Mouse (Mus musculus) brown adipose tissue, adult 24 weeks (tissue): ENCODE results near the gene Strbp. TPM values are rescaled to one million over a fixed set of nuclear protein-coding genes. Genes with fewer than 3 reads are reported as not detected.

Experiments
- H3K27ac ChIP-seq: fragments of 200-500 bp; replicated peaks from 2 replicates; pipeline ENCODE4 v1.5.1; 2012; ENCODE audit warnings: low read depth, mild to moderate bottlenecking, low read length
- H3K4me1 ChIP-seq: fragments of 200-500 bp; 2 replicates; pipeline ENCODE4 v1.6.1; 2012; ENCODE audit warnings: low read length, mixed read lengths; ENCODE audit not compliant: control insufficient read depth, insufficient read depth, insufficient read length
- H3K4me3 ChIP-seq: fragments of 200-500 bp; 2 replicates; pipeline ENCODE4 v1.5.1; 2012; ENCODE audit warnings: low read depth, mild to moderate bottlenecking, low read length, moderate library complexity; ENCODE audit not compliant: insufficient read depth
- polyA plus RNA-seq: library from polyadenylated mRNA; stranded (reverse); fragments of >200 nt; gene quantifications from 2 replicates; pipeline ENCODE4 v1.2.4, GENCODE M21; 2012; ENCODE audit not compliant: missing spikeins, insufficient read depth, insufficient read length

The Strbp gene
- polyA plus RNA-seq, 1 experiment, result 8.7 TPM

- H3K4me3 ChIP-seq, result peak within 1 kb of the TSS; percentile 92
- peak within 1 kb of the TSS; percentile 68 for H3K27ac ChIP-seq
- peaks cover 2% of the 10 kb centered on the region; the same call in 1 of the 2 replicates for H3K4me1 ChIP-seq
These were observed 260.8 kb downstream of the Strbp start, which contains the start of the genes Zbtb26, Zbtb6 and Rabgap1 for GRCm38 (mm10) chr2:37442611-37443591. Gene Zbtb26, minus strand, starts transcription at chr2:37443135. Gene Zbtb6, minus strand, starts transcription at chr2:37443171. Gene Rabgap1, plus strand, starts transcription at chr2:37443279.

Other genes starting within 250 kb of the Strbp start
- not detected in 2 replicates for gene Gpr21, start 187.5 kb downstream of the Strbp start, polyA plus RNA-seq
- gene Crb2, start 72.4 kb upstream of the Strbp start, polyA plus RNA-seq, result not detected in 2 replicates